Mouse (Mus musculus): ENCODE results near the gene Notch1. TPM values are rescaled to one million over a fixed set of nuclear protein-coding genes. Genes with fewer than 3 reads are reported as not detected.

The Notch1 gene
- 13.3 and 15.1 TPM in 2 replicates for polyA plus RNA-seq (2015; fragmentation: Nextera tagmentation; extraction: Ambion mirVana)

DNA sequence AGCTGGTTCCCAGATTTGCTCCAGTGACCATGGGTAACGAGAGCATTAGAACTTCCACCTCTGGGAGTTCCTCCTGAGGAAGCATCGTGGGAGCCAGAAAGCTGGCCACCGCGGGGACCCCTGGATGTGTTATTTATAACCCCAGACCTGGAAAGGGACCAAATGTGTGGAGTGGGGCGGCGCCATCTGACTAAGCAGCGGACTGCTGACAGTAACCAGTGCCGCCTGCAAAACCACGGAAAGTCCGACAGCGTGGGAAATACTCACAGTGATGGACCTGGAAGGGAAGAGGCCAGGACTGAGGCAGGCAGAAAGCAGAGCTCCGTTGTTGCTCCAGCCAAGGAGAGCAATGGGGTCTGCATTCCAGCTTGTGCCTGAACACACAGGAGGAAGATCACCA, at the start of gene Notch1:
TSS of gene Notch1 (minus strand) at position 389 of the 400 bp plus-strand sequence.
- H3K4me1 ChIP-seq (ENCODE audit: control insufficient read depth, insufficient read depth, low read depth, low read length): peaks cover 11% of the 10 kb centered on the region
- no peaks in the 10 kb centered on the region for H3K9me3 ChIP-seq (ENCODE audit: control insufficient read depth, low read length)
- WGBS: 34% methylated on average over 12 of the region's 12 CpGs
- no peaks in the 10 kb centered on the region for H3K27me3 ChIP-seq (replicated peaks; ENCODE audit: control insufficient read depth, insufficient read depth, low read length)
- peak within 1 kb of the TSS; percentile 10; the same call in 1 of the 2 replicates for H3K4me2 ChIP-seq (ENCODE audit: low read length)
- H3K36me3 ChIP-seq (ENCODE audit: control insufficient read depth, insufficient read depth, low read length): no peaks in the 10 kb centered on the region
- H3K9ac ChIP-seq (ENCODE audit: low read depth, low read length): peak within 1 kb of the TSS; percentile 29
- no peak within 1 kb of the TSS for H3K4me3 ChIP-seq (ENCODE audit: low read length)
- H3K27ac ChIP-seq (ENCODE audit: low read depth, low read length): no peak within 1 kb of the TSS
- no peak for ATAC-seq

DNA sequence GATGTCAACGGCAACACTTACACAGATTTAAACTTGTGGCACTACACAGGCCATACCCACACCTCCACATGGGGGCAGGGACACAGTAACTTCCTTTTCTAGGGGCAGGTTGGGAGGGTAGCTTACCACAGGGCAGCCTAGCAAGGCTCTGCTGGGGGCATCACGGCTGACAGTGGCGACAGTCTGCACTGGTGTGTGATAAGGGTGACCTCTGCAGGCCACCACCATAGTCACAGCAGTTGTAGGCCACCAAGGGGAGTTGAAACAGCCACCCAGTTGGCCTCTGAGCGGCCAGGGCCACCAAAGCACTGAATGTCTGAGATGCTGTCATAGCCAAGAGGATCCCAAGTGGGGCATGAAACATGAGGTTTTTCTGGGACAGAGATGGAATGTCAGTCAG, 49.8 kb upstream of the Notch1 start:
- no peak overlapping the region for H3K27ac ChIP-seq (ENCODE audit: low read depth, low read length)
- H3K36me3 ChIP-seq (ENCODE audit: control insufficient read depth, insufficient read depth, low read length): no peaks in the 10 kb centered on the region
- H3K27me3 ChIP-seq (replicated peaks; ENCODE audit: control insufficient read depth, insufficient read depth, low read length): no peaks in the 10 kb centered on the region
- H3K9me3 ChIP-seq (ENCODE audit: control insufficient read depth, low read length): no peaks in the 10 kb centered on the region
- H3K4me1 ChIP-seq (ENCODE audit: control insufficient read depth, insufficient read depth, low read depth, low read length): no peaks in the 10 kb centered on the region; the same call in 1 of the 2 replicates
- 21% methylated on average over 4 of the region's 4 CpGs for WGBS
- peak; percentile 53; the same call in 1 of the 2 replicates for ATAC-seq
- no peak overlapping the region for H3K4me3 ChIP-seq (ENCODE audit: low read length)
- no peak overlapping the region for H3K9ac ChIP-seq (ENCODE audit: low read depth, low read length)
- H3K4me2 ChIP-seq (ENCODE audit: low read length): no peak overlapping the region

DNA sequence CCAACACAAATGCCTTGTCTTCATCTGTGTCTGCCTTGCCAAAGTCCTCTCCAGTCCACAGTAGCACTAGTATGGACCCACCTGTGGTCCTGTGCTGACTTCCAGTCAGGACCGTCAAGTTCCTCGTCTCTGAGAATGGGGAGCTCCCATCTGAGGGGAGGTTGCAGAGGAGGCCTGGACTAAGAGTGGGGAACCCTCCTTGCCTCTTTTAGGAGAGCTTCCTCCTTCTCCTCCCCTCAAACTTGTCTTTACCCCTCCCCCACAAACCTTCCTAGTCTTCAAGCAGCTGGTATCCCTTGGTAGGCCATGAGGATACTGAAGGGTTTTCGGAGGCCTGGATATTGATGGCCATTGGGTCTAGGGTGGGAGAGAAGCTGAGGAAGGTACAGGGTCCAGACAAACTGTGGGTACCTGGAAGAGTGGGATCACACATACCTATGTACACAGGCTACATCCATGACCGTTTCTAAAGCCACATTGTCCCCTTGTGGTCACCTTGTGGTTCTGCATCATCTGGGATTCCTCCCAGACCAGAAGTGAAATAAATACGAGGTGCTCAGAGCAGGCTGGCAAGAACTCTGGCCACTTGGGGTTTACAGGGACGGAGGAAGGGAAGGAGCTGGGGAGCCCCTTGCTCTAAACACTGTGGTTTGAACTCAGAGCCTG, 45.0 kb upstream of the Notch1 start:
- 46% methylated on average over 6 of the region's 6 CpGs for WGBS

DNA sequence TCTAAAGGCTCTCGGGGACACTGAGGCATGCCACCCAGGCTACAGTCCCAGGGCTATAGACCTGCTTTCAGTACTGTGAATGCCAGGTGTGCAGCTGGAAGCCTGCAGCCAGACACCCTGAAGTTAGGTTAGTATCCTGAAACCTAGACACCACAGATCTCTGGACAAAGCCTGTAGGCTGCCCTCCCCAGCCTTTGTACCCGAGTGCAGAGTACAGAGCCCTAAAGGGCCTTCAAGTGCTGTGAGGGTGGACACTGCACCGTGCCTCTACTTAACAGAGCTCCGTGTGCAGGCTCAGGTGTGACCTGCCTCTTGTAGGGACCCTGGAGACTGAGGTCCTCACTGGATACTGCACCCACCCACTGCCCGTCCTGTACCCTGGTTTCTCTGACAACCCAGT, 44.0 kb upstream of the Notch1 start:
- Histone ChIP-seq H3K36me3 (ENCODE audit: control insufficient read depth, insufficient read depth, low read length) (no peaks in the 10 kb centered on the region), H3K4me3 (ENCODE audit: low read length) (no peak overlapping the region), H3K9ac (ENCODE audit: low read depth, low read length) (no peak overlapping the region), H3K4me2 (ENCODE audit: low read length) (no peak overlapping the region), H3K27ac (ENCODE audit: low read depth, low read length) (no peak overlapping the region), H3K4me1 (ENCODE audit: control insufficient read depth, insufficient read depth, low read depth, low read length) (no peaks in the 10 kb centered on the region; the same call in 1 of the 2 replicates), H3K9me3 (ENCODE audit: control insufficient read depth, low read length) (no peaks in the 10 kb centered on the region), H3K27me3 (replicated peaks; ENCODE audit: control insufficient read depth, insufficient read depth, low read length) (no peaks in the 10 kb centered on the region)
- no peak for ATAC-seq
- WGBS: 68% methylated on average over 5 of the region's 5 CpGs

More for the DNA sequence above, 45.0 kb upstream of the Notch1 start:
- Histone ChIP-seq H3K27ac (ENCODE audit: low read depth, low read length) (no peak overlapping the region), H3K36me3 (ENCODE audit: control insufficient read depth, insufficient read depth, low read length) (no peaks in the 10 kb centered on the region), H3K9ac (ENCODE audit: low read depth, low read length) (no peak overlapping the region), H3K4me2 (ENCODE audit: low read length) (no peak overlapping the region), H3K4me3 (ENCODE audit: low read length) (no peak overlapping the region), H3K27me3 (replicated peaks; ENCODE audit: control insufficient read depth, insufficient read depth, low read length) (no peaks in the 10 kb centered on the region), H3K9me3 (ENCODE audit: control insufficient read depth, low read length) (no peaks in the 10 kb centered on the region), H3K4me1 (ENCODE audit: control insufficient read depth, insufficient read depth, low read depth, low read length) (no peaks in the 10 kb centered on the region; the same call in 1 of the 2 replicates)
- peak; percentile 79 for ATAC-seq

DNA sequence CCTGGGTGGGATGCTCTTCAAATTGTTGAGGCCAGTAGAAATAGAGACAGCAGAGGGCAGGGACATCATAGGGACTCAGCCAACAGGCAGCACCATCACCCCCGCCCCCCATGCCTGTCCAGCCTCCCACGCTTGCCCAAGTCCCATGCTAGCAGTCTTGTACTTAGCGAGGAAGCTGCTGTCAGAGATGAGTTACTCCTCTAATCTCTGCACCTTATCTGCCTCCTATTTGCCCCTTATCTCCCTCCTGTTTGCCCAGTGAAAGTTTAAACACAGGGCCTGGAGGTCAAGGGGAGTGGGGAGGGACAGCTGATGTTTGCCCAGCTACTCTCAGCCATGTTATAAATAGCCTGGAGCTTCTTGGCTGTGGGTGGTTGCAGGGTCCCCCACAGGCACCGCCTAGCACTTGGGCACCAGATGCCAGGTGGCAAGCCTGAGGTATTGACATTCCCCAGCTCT, 40.1 kb upstream of the Notch1 start:
- Histone ChIP-seq H3K27ac (ENCODE audit: low read depth, low read length) (no peak overlapping the region), H3K27me3 (replicated peaks; ENCODE audit: control insufficient read depth, insufficient read depth, low read length) (no peaks in the 10 kb centered on the region), H3K4me2 (ENCODE audit: low read length) (no peak overlapping the region), H3K9me3 (ENCODE audit: control insufficient read depth, low read length) (no peaks in the 10 kb centered on the region), H3K4me3 (ENCODE audit: low read length) (no peak overlapping the region), H3K9ac (ENCODE audit: low read depth, low read length) (no peak overlapping the region), H3K4me1 (ENCODE audit: control insufficient read depth, insufficient read depth, low read depth, low read length) (no peaks in the 10 kb centered on the region; the same call in 1 of the 2 replicates), H3K36me3 (ENCODE audit: control insufficient read depth, insufficient read depth, low read length) (no peaks in the 10 kb centered on the region)
- 77% methylated on average over 4 of the region's 4 CpGs for WGBS
- no peak for ATAC-seq

DNA sequence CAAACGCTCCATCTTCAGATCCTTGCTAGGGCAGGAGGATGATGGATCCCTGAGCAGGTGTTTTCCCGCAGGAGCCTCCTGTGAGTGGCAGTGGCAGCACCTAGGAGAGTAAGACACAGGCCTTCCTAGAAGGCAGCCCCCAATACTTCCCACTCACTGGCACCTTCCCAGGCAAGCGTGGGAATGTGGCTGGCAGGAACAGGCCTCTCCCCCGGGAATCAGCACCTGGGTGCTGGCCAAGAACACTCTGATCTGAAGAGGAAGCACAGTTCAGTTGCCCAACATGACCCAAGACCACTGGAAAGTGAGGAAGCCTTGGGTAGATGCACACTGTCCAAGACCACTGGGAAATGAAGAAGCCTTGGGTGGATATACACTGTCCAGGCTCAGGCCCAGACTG, 38.6 kb upstream of the Notch1 start:
- no peak overlapping the region for H3K27ac ChIP-seq (ENCODE audit: low read depth, low read length)
- no peak overlapping the region for H3K4me3 ChIP-seq (ENCODE audit: low read length)
- no peaks in the 10 kb centered on the region for H3K36me3 ChIP-seq (ENCODE audit: control insufficient read depth, insufficient read depth, low read length)
- H3K27me3 ChIP-seq (replicated peaks; ENCODE audit: control insufficient read depth, insufficient read depth, low read length): no peaks in the 10 kb centered on the region
- H3K9me3 ChIP-seq (ENCODE audit: control insufficient read depth, low read length): no peaks in the 10 kb centered on the region
- H3K4me2 ChIP-seq (ENCODE audit: low read length): no peak overlapping the region
- 72% methylated on average over 4 of the region's 4 CpGs for WGBS
- H3K4me1 ChIP-seq (ENCODE audit: control insufficient read depth, insufficient read depth, low read depth, low read length): peaks cover 3% of the 10 kb centered on the region
- H3K9ac ChIP-seq (ENCODE audit: low read depth, low read length): no peak overlapping the region
- no peak for ATAC-seq

DNA sequence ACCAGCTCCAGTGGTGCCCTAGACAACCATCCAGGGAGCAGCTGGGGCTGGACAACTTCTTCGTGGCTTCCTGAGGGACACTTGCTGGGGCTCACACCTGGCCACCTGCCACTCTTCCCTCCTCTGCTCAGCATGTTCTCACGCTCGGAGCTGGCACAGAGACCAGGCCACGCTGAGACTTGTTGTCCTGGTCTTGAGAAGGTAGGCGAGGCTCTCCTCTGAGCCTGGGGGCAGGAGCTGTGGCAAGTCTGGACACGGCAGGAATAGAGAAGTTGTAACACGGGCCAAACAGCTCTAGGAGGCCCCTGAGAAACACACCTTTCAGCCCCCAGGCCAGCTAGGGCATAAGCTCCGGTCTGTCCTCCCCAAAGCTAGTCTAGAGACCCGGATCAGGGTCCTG, 37.4 kb upstream of the Notch1 start:
- WGBS: 81% methylated on average over 9 of the region's 9 CpGs
- Histone ChIP-seq H3K36me3 (ENCODE audit: control insufficient read depth, insufficient read depth, low read length) (no peaks in the 10 kb centered on the region), H3K4me2 (ENCODE audit: low read length) (no peak overlapping the region), H3K9ac (ENCODE audit: low read depth, low read length) (no peak overlapping the region), H3K27me3 (replicated peaks; ENCODE audit: control insufficient read depth, insufficient read depth, low read length) (no peaks in the 10 kb centered on the region), H3K4me3 (ENCODE audit: low read length) (no peak overlapping the region), H3K9me3 (ENCODE audit: control insufficient read depth, low read length) (no peaks in the 10 kb centered on the region), H3K27ac (ENCODE audit: low read depth, low read length) (no peak overlapping the region), H3K4me1 (ENCODE audit: control insufficient read depth, insufficient read depth, low read depth, low read length) (peaks cover 3% of the 10 kb centered on the region)
- ATAC-seq: no peak

DNA sequence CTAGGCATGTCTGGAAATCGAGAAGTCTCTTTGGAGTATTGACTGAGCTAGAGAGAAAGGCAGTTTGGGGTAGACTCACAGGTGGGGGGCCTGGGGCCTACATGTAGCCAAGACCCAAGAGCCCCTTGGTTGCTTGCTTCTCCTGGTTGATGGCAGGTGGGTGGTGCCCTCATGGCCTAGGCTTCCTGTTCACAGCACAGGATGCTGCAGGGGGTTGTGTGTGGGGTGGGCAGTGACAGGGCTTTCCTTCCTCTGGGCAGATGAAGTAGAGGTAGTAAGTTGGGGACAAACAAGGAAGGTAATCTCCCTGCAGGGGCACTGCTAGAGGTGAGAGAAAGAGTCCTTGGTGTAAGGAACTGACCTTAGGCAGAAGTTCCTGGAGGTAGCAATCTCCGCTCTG, 35.6 kb upstream of the Notch1 start:
- Histone ChIP-seq H3K36me3 (ENCODE audit: control insufficient read depth, insufficient read depth, low read length) (no peaks in the 10 kb centered on the region), H3K4me3 (ENCODE audit: low read length) (no peak overlapping the region), H3K4me2 (ENCODE audit: low read length) (no peak overlapping the region), H3K27me3 (replicated peaks; ENCODE audit: control insufficient read depth, insufficient read depth, low read length) (no peaks in the 10 kb centered on the region), H3K27ac (ENCODE audit: low read depth, low read length) (no peak overlapping the region), H3K9me3 (ENCODE audit: control insufficient read depth, low read length) (no peaks in the 10 kb centered on the region), H3K9ac (ENCODE audit: low read depth, low read length) (no peak overlapping the region), H3K4me1 (ENCODE audit: control insufficient read depth, insufficient read depth, low read depth, low read length) (peaks cover 3% of the 10 kb centered on the region)
- 89% methylated on average over 2 of the region's 2 CpGs for WGBS
- no peak for ATAC-seq

DNA sequence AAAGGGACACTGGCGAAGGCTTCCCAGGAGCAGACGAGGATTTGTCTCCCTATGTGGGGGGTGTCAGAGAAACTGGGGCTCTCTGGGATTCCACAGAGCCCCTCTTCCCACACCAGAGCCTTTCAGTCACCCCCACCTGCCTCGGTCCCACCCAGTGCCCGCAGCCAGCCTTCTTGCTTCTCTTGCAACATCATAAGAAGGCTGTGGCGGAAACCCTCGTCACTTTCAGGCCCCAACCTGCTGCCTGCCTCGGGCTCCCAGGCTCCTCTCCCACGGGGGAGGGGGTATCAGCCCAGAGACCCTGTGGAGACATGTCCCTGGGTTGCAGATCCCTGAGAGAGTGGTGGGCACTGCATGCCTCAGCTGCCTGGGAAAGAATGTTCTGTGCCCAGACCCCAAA, 35.0 kb upstream of the Notch1 start:
- Histone ChIP-seq H3K4me2 (ENCODE audit: low read length) (no peak overlapping the region), H3K27me3 (replicated peaks; ENCODE audit: control insufficient read depth, insufficient read depth, low read length) (no peaks in the 10 kb centered on the region), H3K4me3 (ENCODE audit: low read length) (no peak overlapping the region), H3K4me1 (ENCODE audit: control insufficient read depth, insufficient read depth, low read depth, low read length) (peaks cover 3% of the 10 kb centered on the region), H3K9me3 (ENCODE audit: control insufficient read depth, low read length) (no peaks in the 10 kb centered on the region), H3K9ac (ENCODE audit: low read depth, low read length) (no peak overlapping the region), H3K27ac (ENCODE audit: low read depth, low read length) (no peak overlapping the region), H3K36me3 (ENCODE audit: control insufficient read depth, insufficient read depth, low read length) (no peaks in the 10 kb centered on the region)
- WGBS: 74% methylated on average over 8 of the region's 8 CpGs
- no peak for ATAC-seq

Data from hindbrain, embryonic 16.5 days (tissue).